Mouse (Mus musculus): ENCODE results near the gene Bckdhb. TPM values are rescaled to one million over a fixed set of nuclear protein-coding genes. Genes with fewer than 3 reads are reported as not detected.

The Bckdhb gene
- polyA plus RNA-seq (2014; fragmentation: Nextera tagmentation; extraction: Ambion mirVana): 55.2 and 63.7 TPM in 2 replicates

- Histone ChIP-seq H3K27ac (ENCODE audit: low read depth, low read length) (no peak within 1 kb of the TSS), H3K4me1 (replicated peaks; ENCODE audit: control insufficient read depth, insufficient read depth, low read length) (no peaks in the 10 kb centered on the region)
- WGBS: under 1% methylated on average over 46 of the region's 46 CpGs
Measured at GRCm38 (mm10) chr9:83924878-83925687, at the start of gene Bckdhb. Bckdhb (plus strand) TSS chr9:83925145.

GRCm38 (mm10) chr9:83882191-83882590 is 42.8 kb upstream of the Bckdhb start:
- no peaks in the 10 kb centered on the region for H3K36me3 ChIP-seq (ENCODE audit: control insufficient read depth, insufficient read depth, low read length)
- no peaks in the 10 kb centered on the region for H3K9me3 ChIP-seq (ENCODE audit: control insufficient read depth, low read length)
- no peak overlapping the region for H3K9ac ChIP-seq (ENCODE audit: low read length)
- H3K27ac ChIP-seq (ENCODE audit: low read depth, low read length): no peak overlapping the region
- no peaks in the 10 kb centered on the region for H3K4me1 ChIP-seq (replicated peaks; ENCODE audit: control insufficient read depth, insufficient read depth, low read length)
- no peak overlapping the region for H3K4me2 ChIP-seq (ENCODE audit: low read depth, low read length, severe bottlenecking)
- H3K27me3 ChIP-seq (ENCODE audit: control insufficient read depth, insufficient read depth, low read length): no peaks in the 10 kb centered on the region
- H3K4me3 ChIP-seq (ENCODE audit: low read depth, low read length): no peak overlapping the region
- no peak for ATAC-seq (replicated peaks; ENCODE audit: low FRiP score)
- no peak for DNase-seq (ENCODE audit: low spot score)
- 83% methylated on average over 6 of the region's 6 CpGs for WGBS

More at GRCm38 (mm10) chr9:83924878-83925687, at the start of gene Bckdhb:
- ATAC-seq (replicated peaks; ENCODE audit: low FRiP score) (peak; percentile 100), DNase-seq (ENCODE audit: low spot score) (peak; percentile 95)
- Histone ChIP-seq H3K4me3 (ENCODE audit: low read depth, low read length) (peak within 1 kb of the TSS; percentile 68), H3K4me2 (ENCODE audit: low read depth, low read length, severe bottlenecking) (peak within 1 kb of the TSS; percentile 65), H3K36me3 (ENCODE audit: control insufficient read depth, insufficient read depth, low read length) (no peaks in the 10 kb centered on the region), H3K27me3 (ENCODE audit: control insufficient read depth, insufficient read depth, low read length) (no peaks in the 10 kb centered on the region), H3K9ac (ENCODE audit: low read length) (peak within 1 kb of the TSS; percentile 67), H3K9me3 (ENCODE audit: control insufficient read depth, low read length) (no peaks in the 10 kb centered on the region)

GRCm38 (mm10) chr9:83886149-83886548 is 38.8 kb upstream of the Bckdhb start:
- Histone ChIP-seq H3K9ac (ENCODE audit: low read length) (no peak overlapping the region), H3K27me3 (ENCODE audit: control insufficient read depth, insufficient read depth, low read length) (no peaks in the 10 kb centered on the region), H3K27ac (ENCODE audit: low read depth, low read length) (no peak overlapping the region), H3K36me3 (ENCODE audit: control insufficient read depth, insufficient read depth, low read length) (no peaks in the 10 kb centered on the region), H3K4me2 (ENCODE audit: low read depth, low read length, severe bottlenecking) (no peak overlapping the region), H3K4me3 (ENCODE audit: low read depth, low read length) (no peak overlapping the region), H3K9me3 (ENCODE audit: control insufficient read depth, low read length) (no peaks in the 10 kb centered on the region), H3K4me1 (replicated peaks; ENCODE audit: control insufficient read depth, insufficient read depth, low read length) (no peaks in the 10 kb centered on the region)
- ATAC-seq (replicated peaks; ENCODE audit: low FRiP score): no peak
- DNase-seq (ENCODE audit: low spot score): no peak

DNA sequence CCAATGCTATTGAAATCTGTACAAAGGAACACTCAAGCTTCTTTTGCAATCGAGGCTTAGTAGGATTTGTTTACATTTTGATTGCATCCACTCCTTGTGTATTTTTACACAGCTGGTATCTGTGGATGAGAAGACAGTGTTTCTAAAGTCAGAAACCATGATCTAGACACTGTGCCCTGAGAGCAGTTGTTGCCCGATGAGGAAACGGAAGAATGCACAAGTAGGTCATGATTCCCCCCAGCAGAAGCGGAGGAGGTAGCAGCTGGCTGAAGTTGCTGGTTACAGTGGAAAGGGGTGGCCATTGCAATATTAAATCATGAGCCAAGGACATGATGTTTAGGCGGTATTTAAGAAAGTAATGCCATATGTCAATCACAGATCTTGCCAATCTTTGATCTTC is 36.7 kb upstream of the Bckdhb start:
- no peak overlapping the region for H3K4me2 ChIP-seq (ENCODE audit: low read depth, low read length, severe bottlenecking)
- H3K36me3 ChIP-seq (ENCODE audit: control insufficient read depth, insufficient read depth, low read length): no peaks in the 10 kb centered on the region
- no peak overlapping the region for H3K4me3 ChIP-seq (ENCODE audit: low read depth, low read length)
- no peaks in the 10 kb centered on the region for H3K27me3 ChIP-seq (ENCODE audit: control insufficient read depth, insufficient read depth, low read length)
- WGBS: 91% methylated on average over 5 of the region's 5 CpGs
- DNase-seq (ENCODE audit: low spot score) (no peak), ATAC-seq (replicated peaks; ENCODE audit: low FRiP score) (no peak)
- H3K4me1 ChIP-seq (replicated peaks; ENCODE audit: control insufficient read depth, insufficient read depth, low read length): no peaks in the 10 kb centered on the region
- H3K9ac ChIP-seq (ENCODE audit: low read length): no peak overlapping the region
- no peaks in the 10 kb centered on the region for H3K9me3 ChIP-seq (ENCODE audit: control insufficient read depth, low read length)
- no peak overlapping the region for H3K27ac ChIP-seq (ENCODE audit: low read depth, low read length)

GRCm38 (mm10) chr9:83893073-83893472 is 31.9 kb upstream of the Bckdhb start:
- H3K4me1 ChIP-seq (replicated peaks; ENCODE audit: control insufficient read depth, insufficient read depth, low read length): no peaks in the 10 kb centered on the region
- no peak for DNase-seq (ENCODE audit: low spot score)
- no peaks in the 10 kb centered on the region for H3K36me3 ChIP-seq (ENCODE audit: control insufficient read depth, insufficient read depth, low read length)
- H3K27ac ChIP-seq (ENCODE audit: low read depth, low read length): no peak overlapping the region
- no peaks in the 10 kb centered on the region for H3K9me3 ChIP-seq (ENCODE audit: control insufficient read depth, low read length)
- 83% methylated on average over 8 of the region's 8 CpGs for WGBS
- H3K4me3 ChIP-seq (ENCODE audit: low read depth, low read length): no peak overlapping the region
- no peak for ATAC-seq (replicated peaks; ENCODE audit: low FRiP score)
- H3K27me3 ChIP-seq (ENCODE audit: control insufficient read depth, insufficient read depth, low read length): no peaks in the 10 kb centered on the region
- H3K4me2 ChIP-seq (ENCODE audit: low read depth, low read length, severe bottlenecking): no peak overlapping the region
- no peak overlapping the region for H3K9ac ChIP-seq (ENCODE audit: low read length)

DNA sequence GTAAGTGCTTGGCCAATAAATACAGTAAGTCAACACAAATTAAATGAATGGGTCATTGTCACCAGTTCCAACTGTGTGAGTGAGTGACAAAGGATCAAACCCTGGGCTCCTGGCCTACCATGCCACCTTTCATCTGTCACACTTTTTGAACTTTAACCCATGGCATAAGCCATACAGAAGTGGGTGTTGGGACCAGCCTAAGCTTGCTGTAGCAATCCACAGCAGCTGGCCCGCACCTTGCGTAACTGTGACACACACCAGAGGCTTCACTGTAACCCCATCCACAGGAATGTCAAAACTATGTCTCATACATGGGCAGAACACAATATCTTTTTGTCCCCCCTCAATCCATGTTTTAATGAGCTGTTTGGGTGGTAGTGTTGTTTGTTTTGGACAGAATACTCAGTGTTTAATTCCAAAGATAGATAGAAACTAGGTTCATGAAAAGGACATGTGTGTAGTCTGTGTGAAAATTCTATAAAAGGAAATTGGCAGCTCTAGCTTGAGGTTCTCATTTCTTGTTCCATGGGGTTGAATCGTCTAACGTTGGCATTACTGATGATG is 31.1 kb upstream of the Bckdhb start:
- Histone ChIP-seq H3K4me2 (ENCODE audit: low read depth, low read length, severe bottlenecking) (no peak overlapping the region), H3K27ac (ENCODE audit: low read depth, low read length) (no peak overlapping the region), H3K36me3 (ENCODE audit: control insufficient read depth, insufficient read depth, low read length) (no peaks in the 10 kb centered on the region), H3K27me3 (ENCODE audit: control insufficient read depth, insufficient read depth, low read length) (no peaks in the 10 kb centered on the region), H3K9me3 (ENCODE audit: control insufficient read depth, low read length) (no peaks in the 10 kb centered on the region), H3K9ac (ENCODE audit: low read length) (no peak overlapping the region), H3K4me3 (ENCODE audit: low read depth, low read length) (no peak overlapping the region), H3K4me1 (replicated peaks; ENCODE audit: control insufficient read depth, insufficient read depth, low read length) (no peaks in the 10 kb centered on the region)
- ATAC-seq (replicated peaks; ENCODE audit: low FRiP score) (no peak), DNase-seq (ENCODE audit: low spot score) (no peak)
- WGBS: 90% methylated on average over 4 of the region's 4 CpGs

DNA sequence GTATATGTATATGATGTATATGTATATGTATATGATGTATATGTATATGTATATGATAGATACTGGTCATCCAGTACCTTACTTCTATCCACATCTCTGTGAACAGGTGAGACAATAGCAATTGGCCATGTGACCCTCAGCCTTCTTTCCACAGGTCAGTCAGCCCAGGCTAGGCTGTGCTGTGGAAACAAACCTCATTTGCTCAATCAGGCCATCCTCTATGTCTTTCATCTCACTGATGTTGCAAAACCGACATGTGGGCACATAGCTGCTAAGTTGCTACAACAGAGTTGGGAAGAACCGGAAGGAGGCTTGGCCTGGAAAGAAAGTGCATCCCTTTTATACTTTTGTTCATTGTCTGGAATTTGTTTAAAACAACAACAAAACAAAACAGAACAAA is 22.9 kb upstream of the Bckdhb start:
- Histone ChIP-seq H3K4me3 (ENCODE audit: low read depth, low read length) (no peak overlapping the region), H3K36me3 (ENCODE audit: control insufficient read depth, insufficient read depth, low read length) (no peaks in the 10 kb centered on the region), H3K9ac (ENCODE audit: low read length) (no peak overlapping the region), H3K4me1 (replicated peaks; ENCODE audit: control insufficient read depth, insufficient read depth, low read length) (no peaks in the 10 kb centered on the region), H3K9me3 (ENCODE audit: control insufficient read depth, low read length) (no peaks in the 10 kb centered on the region), H3K27ac (ENCODE audit: low read depth, low read length) (no peak overlapping the region), H3K4me2 (ENCODE audit: low read depth, low read length, severe bottlenecking) (no peak overlapping the region), H3K27me3 (ENCODE audit: control insufficient read depth, insufficient read depth, low read length) (no peaks in the 10 kb centered on the region)
- WGBS: 82% methylated on average over 2 of the region's 2 CpGs
- no peak for DNase-seq (ENCODE audit: low spot score)
- no peak for ATAC-seq (replicated peaks; ENCODE audit: low FRiP score)

DNA sequence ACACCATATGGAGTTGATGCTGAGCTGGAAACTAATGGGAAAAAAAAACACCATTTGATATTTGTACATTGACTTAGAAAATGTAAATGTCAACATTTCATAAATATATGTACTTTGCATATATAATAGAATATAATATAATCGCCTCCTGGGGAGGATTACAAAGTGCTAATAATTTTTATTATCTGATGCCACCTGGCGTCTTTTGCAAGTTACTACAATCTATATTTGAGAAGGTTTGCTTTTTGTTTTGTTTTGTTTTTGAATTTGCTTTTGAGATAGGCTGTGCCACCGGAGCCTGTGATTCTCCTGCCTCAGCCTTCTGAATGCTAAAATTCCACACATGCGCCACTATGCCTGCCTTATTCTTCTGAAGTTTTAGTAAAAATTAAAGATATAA is 19.1 kb upstream of the Bckdhb start:
- ATAC-seq (replicated peaks; ENCODE audit: low FRiP score): no peak
- WGBS: 77% methylated on average over 4 of the region's 4 CpGs
- no peak overlapping the region for H3K9ac ChIP-seq (ENCODE audit: low read length)
- H3K4me3 ChIP-seq (ENCODE audit: low read depth, low read length): no peak overlapping the region
- no peak for DNase-seq (ENCODE audit: low spot score)
- H3K27me3 ChIP-seq (ENCODE audit: control insufficient read depth, insufficient read depth, low read length): no peaks in the 10 kb centered on the region
- H3K4me2 ChIP-seq (ENCODE audit: low read depth, low read length, severe bottlenecking): no peak overlapping the region
- no peak overlapping the region for H3K27ac ChIP-seq (ENCODE audit: low read depth, low read length)
- no peaks in the 10 kb centered on the region for H3K36me3 ChIP-seq (ENCODE audit: control insufficient read depth, insufficient read depth, low read length)
- H3K9me3 ChIP-seq (ENCODE audit: control insufficient read depth, low read length): no peaks in the 10 kb centered on the region
- H3K4me1 ChIP-seq (replicated peaks; ENCODE audit: control insufficient read depth, insufficient read depth, low read length): no peaks in the 10 kb centered on the region

GRCm38 (mm10) chr9:83907017-83907416 is 17.9 kb upstream of the Bckdhb start:
- ATAC-seq (replicated peaks; ENCODE audit: low FRiP score): no peak
- 87% methylated on average over 3 of the region's 3 CpGs for WGBS
- no peak overlapping the region for H3K4me3 ChIP-seq (ENCODE audit: low read depth, low read length)
- no peaks in the 10 kb centered on the region for H3K27me3 ChIP-seq (ENCODE audit: control insufficient read depth, insufficient read depth, low read length)
- no peak overlapping the region for H3K27ac ChIP-seq (ENCODE audit: low read depth, low read length)
- H3K4me2 ChIP-seq (ENCODE audit: low read depth, low read length, severe bottlenecking): no peak overlapping the region
- H3K9me3 ChIP-seq (ENCODE audit: control insufficient read depth, low read length): no peaks in the 10 kb centered on the region
- H3K36me3 ChIP-seq (ENCODE audit: control insufficient read depth, insufficient read depth, low read length): no peaks in the 10 kb centered on the region
- DNase-seq (ENCODE audit: low spot score): no peak
- no peak overlapping the region for H3K9ac ChIP-seq (ENCODE audit: low read length)
- no peaks in the 10 kb centered on the region for H3K4me1 ChIP-seq (replicated peaks; ENCODE audit: control insufficient read depth, insufficient read depth, low read length)

Data from forebrain, embryonic 11.5 days (tissue).